Mouse (Mus musculus): ENCODE measurements around the gene Ptgdr2. TPM values are rescaled to one million over a fixed set of nuclear protein-coding genes. Genes with fewer than 3 reads are reported as not detected.

Gene Ptgdr2
- polyA plus RNA-seq, 1 experiment = not detected

GRCm38 (mm10) chr19:10916506-10916905 is 20.5 kb upstream of the Ptgdr2 start:
- H3K27ac ChIP-seq (replicated peaks; ENCODE audit: low read depth, low read length) = no peak overlapping the region
- no peak overlapping the region for H3K4me3 ChIP-seq (ENCODE audit: insufficient read depth, low read depth, low read length)
- H3K4me1 ChIP-seq (ENCODE audit: control insufficient read depth, insufficient read depth, insufficient read length, low read length) = no peaks in the 10 kb centered on the region

GRCm38 (mm10) chr19:10918321-10918991 is 18.5 kb upstream of the Ptgdr2 start:
- H3K27ac ChIP-seq (replicated peaks; ENCODE audit: low read depth, low read length) = no peak overlapping the region

GRCm38 (mm10) chr19:10920532-10920931 is 16.4 kb upstream of the Ptgdr2 start, which contains the start of gene Zp1:
Gene Zp1, minus strand, starts transcription at chr19:10920632.
- H3K4me3 ChIP-seq (ENCODE audit: insufficient read depth, low read depth, low read length) = no peak within 1 kb of the TSS
- H3K27ac ChIP-seq (replicated peaks; ENCODE audit: low read depth, low read length) = no peak within 1 kb of the TSS
- no peaks in the 10 kb centered on the region for H3K4me1 ChIP-seq (ENCODE audit: control insufficient read depth, insufficient read depth, insufficient read length, low read length)

More at GRCm38 (mm10) chr19:10918321-10918991, 18.5 kb upstream of the Ptgdr2 start:
- Histone ChIP-seq H3K4me3 (ENCODE audit: insufficient read depth, low read depth, low read length) (no peak overlapping the region), H3K4me1 (ENCODE audit: control insufficient read depth, insufficient read depth, insufficient read length, low read length) (no peaks in the 10 kb centered on the region)

- H3K27ac ChIP-seq (replicated peaks; ENCODE audit: low read depth, low read length) = no peak overlapping the region
- no peaks in the 10 kb centered on the region for H3K4me1 ChIP-seq (ENCODE audit: control insufficient read depth, insufficient read depth, insufficient read length, low read length)
- no peak overlapping the region for H3K4me3 ChIP-seq (ENCODE audit: insufficient read depth, low read depth, low read length)
Measured at GRCm38 (mm10) chr19:10921058-10921457, 15.9 kb upstream of the Ptgdr2 start.

- no peak overlapping the region for H3K27ac ChIP-seq (replicated peaks; ENCODE audit: low read depth, low read length)
- no peak overlapping the region for H3K4me3 ChIP-seq (ENCODE audit: insufficient read depth, low read depth, low read length)
- H3K4me1 ChIP-seq (ENCODE audit: control insufficient read depth, insufficient read depth, insufficient read length, low read length) = no peaks in the 10 kb centered on the region
Measured at GRCm38 (mm10) chr19:10924220-10924619, 12.7 kb upstream of the Ptgdr2 start.

- Histone ChIP-seq H3K27ac (replicated peaks; ENCODE audit: low read depth, low read length) (no peak overlapping the region), H3K4me1 (ENCODE audit: control insufficient read depth, insufficient read depth, insufficient read length, low read length) (no peaks in the 10 kb centered on the region), H3K4me3 (ENCODE audit: insufficient read depth, low read depth, low read length) (no peak overlapping the region)
Measured at GRCm38 (mm10) chr19:10926123-10926621, 10.8 kb upstream of the Ptgdr2 start.

- no peaks in the 10 kb centered on the region for H3K4me1 ChIP-seq (ENCODE audit: control insufficient read depth, insufficient read depth, insufficient read length, low read length)
- H3K4me3 ChIP-seq (ENCODE audit: insufficient read depth, low read depth, low read length) = no peak overlapping the region
- H3K27ac ChIP-seq (replicated peaks; ENCODE audit: low read depth, low read length) = no peak overlapping the region
Measured at GRCm38 (mm10) chr19:10926666-10927065, 10.3 kb upstream of the Ptgdr2 start.

- Histone ChIP-seq H3K27ac (replicated peaks; ENCODE audit: low read depth, low read length) (no peak overlapping the region), H3K4me1 (ENCODE audit: control insufficient read depth, insufficient read depth, insufficient read length, low read length) (no peaks in the 10 kb centered on the region), H3K4me3 (ENCODE audit: insufficient read depth, low read depth, low read length) (no peak overlapping the region)
Measured at GRCm38 (mm10) chr19:10930641-10931040, 6.3 kb upstream of the Ptgdr2 start.

GRCm38 (mm10) chr19:10935029-10935428 is 1.9 kb upstream of the Ptgdr2 start:
- Histone ChIP-seq H3K4me3 (ENCODE audit: insufficient read depth, low read depth, low read length) (no peak overlapping the region), H3K4me1 (ENCODE audit: control insufficient read depth, insufficient read depth, insufficient read length, low read length) (no peaks in the 10 kb centered on the region), H3K27ac (replicated peaks; ENCODE audit: low read depth, low read length) (no peak overlapping the region)

GRCm38 (mm10) chr19:10936077-10936476 is 883 bp upstream of the Ptgdr2 start:
- Histone ChIP-seq H3K4me1 (ENCODE audit: control insufficient read depth, insufficient read depth, insufficient read length, low read length) (no peaks in the 10 kb centered on the region), H3K27ac (replicated peaks; ENCODE audit: low read depth, low read length) (no peak overlapping the region), H3K4me3 (ENCODE audit: insufficient read depth, low read depth, low read length) (no peak overlapping the region)

- Histone ChIP-seq H3K27ac (replicated peaks; ENCODE audit: low read depth, low read length) (no peak overlapping the region), H3K4me1 (ENCODE audit: control insufficient read depth, insufficient read depth, insufficient read length, low read length) (no peaks in the 10 kb centered on the region), H3K4me3 (ENCODE audit: insufficient read depth, low read depth, low read length) (no peak overlapping the region)
Measured at GRCm38 (mm10) chr19:10938771-10939170, 1.8 kb downstream of the Ptgdr2 start.

- H3K4me1 ChIP-seq (ENCODE audit: control insufficient read depth, insufficient read depth, insufficient read length, low read length) = no peaks in the 10 kb centered on the region
- H3K4me3 ChIP-seq (ENCODE audit: insufficient read depth, low read depth, low read length) = peak overlapping the region; percentile 33
- H3K27ac ChIP-seq (replicated peaks; ENCODE audit: low read depth, low read length) = no peak overlapping the region
Measured at GRCm38 (mm10) chr19:10940097-10940800, 3.3 kb downstream of the Ptgdr2 start.

GRCm38 (mm10) chr19:10940801-10941457 is 4.0 kb downstream of the Ptgdr2 start:
- H3K4me1 ChIP-seq (ENCODE audit: control insufficient read depth, insufficient read depth, insufficient read length, low read length) = no peaks in the 10 kb centered on the region
- H3K4me3 ChIP-seq (ENCODE audit: insufficient read depth, low read depth, low read length) = peak overlapping the region; percentile 33
- no peak overlapping the region for H3K27ac ChIP-seq (replicated peaks; ENCODE audit: low read depth, low read length)

- H3K4me3 ChIP-seq (ENCODE audit: insufficient read depth, low read depth, low read length) = no peak overlapping the region
Measured at GRCm38 (mm10) chr19:10943955-10944354, 7.0 kb downstream of the Ptgdr2 start.

GRCm38 (mm10) chr19:10946506-10946905 is 9.5 kb downstream of the Ptgdr2 start:
- 0 out of 2 replicates have a peak, but pooled peaks cover 7% of the 10 kb centered on the region for H3K4me1 ChIP-seq (ENCODE audit: control insufficient read depth, insufficient read depth, insufficient read length, low read length)
- H3K4me3 ChIP-seq (ENCODE audit: insufficient read depth, low read depth, low read length) = no peak overlapping the region
- no peak overlapping the region for H3K27ac ChIP-seq (replicated peaks; ENCODE audit: low read depth, low read length)

More at GRCm38 (mm10) chr19:10943955-10944354, 7.0 kb downstream of the Ptgdr2 start:
- no peak overlapping the region for H3K27ac ChIP-seq (replicated peaks; ENCODE audit: low read depth, low read length)
- H3K4me1 ChIP-seq (ENCODE audit: control insufficient read depth, insufficient read depth, insufficient read length, low read length) = 0 out of 2 replicates have a peak, but pooled peaks cover 7% of the 10 kb centered on the region

All from brown adipose tissue, adult 24 weeks (tissue).